ENCODE assay signal across 20 mouse cellular contexts in the genomic region with DNA sequence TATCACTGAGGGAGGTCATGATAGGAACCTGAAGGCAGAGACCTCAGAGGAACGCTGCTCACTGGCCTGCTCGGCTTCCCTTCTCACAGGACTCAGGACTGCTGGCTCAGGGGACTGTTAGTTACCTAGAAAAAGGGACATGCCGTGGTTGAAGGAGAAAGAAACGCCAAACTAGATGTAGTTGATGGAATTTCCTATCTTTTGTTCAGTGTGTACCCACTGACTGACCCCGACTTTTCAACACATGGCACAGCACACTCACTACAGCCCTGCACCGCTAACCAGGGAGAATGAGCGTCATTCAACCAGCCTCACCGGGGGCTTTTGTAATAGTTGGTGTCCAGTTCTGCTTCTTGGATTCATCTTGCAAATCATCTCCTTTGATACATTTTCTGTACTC.
DNase-seq lines count a peak whose midpoint lies in the region; ATAC-seq and TF ChIP-seq lines count a peak whose summit lies in the region.
"Had no signal": no experiment of that assay in that cellular context is flagged by ENCODE, and none has a peak within 500 bp of the region (broad histone marks: within the 10 kb centered on the region; RNA-seq: fewer than 3 reads in every experiment).

No protein-coding gene starts in this region.

- H3K4me2 ChIP-seq in forebrain, embryonic 16.5 days (ENCODE audit: low read length) = no peak overlapping the region
- no peak overlapping the region for H3K4me2 ChIP-seq in hindbrain, embryonic 12.5 days (replicated peaks)
- no peak overlapping the region for H3K4me2 ChIP-seq in hindbrain, postnatal 0 days (ENCODE audit: low read depth, low read length)
- peak overlapping the region; percentile 44; the same call in 1 of the 2 replicates for H3K4me2 ChIP-seq in lung, embryonic 14.5 days
- H3K4me2 ChIP-seq in neural tube, embryonic 13.5 days = no peak overlapping the region
- no peak overlapping the region for H3K4me2 ChIP-seq in neural tube, embryonic 15.5 days
- H3K4me2 ChIP-seq: embryonic facial prominence, embryonic 12.5 days had no signal

- no peak for ATAC-seq in forebrain, embryonic 16.5 days
- no peak for ATAC-seq in hindbrain, embryonic 12.5 days (ENCODE audit: low FRiP score)
- ATAC-seq in hindbrain, postnatal 0 days = no peak
- ATAC-seq in lung, embryonic 14.5 days (ENCODE audit: insufficient read depth) = peak; percentile 35; the same call in 1 of the 2 replicates
- ATAC-seq in neural tube, embryonic 13.5 days (ENCODE audit: low read depth) = no peak
- no peak for ATAC-seq in neural tube, embryonic 15.5 days (ENCODE audit: low FRiP score)
- ATAC-seq: CD4-positive, CD25-positive, alpha-beta regulatory T cell, adult 4 months; forebrain, embryonic 14.5 days had no signal

- TF ChIP-seq CTCF in hindbrain, postnatal 0 days (IDR thresholded peaks at IDR 0.05; ENCODE audit: low read depth) = no peak
- no peak for TF ChIP-seq CTCF in lung, embryonic 14.5 days (IDR thresholded peaks at IDR 0.05; ENCODE audit: low read depth)

- peaks cover 26% of the 10 kb centered on the region for H3K4me1 ChIP-seq in forebrain, embryonic 10.5 days
- peaks cover 3% of the 10 kb centered on the region; the same call in 1 of the 2 replicates for H3K4me1 ChIP-seq in forebrain, embryonic 16.5 days (replicated peaks; ENCODE audit: control insufficient read depth, insufficient read depth, low read length)
- H3K4me1 ChIP-seq in hindbrain, embryonic 12.5 days = peaks cover 18% of the 10 kb centered on the region
- no peaks in the 10 kb centered on the region for H3K4me1 ChIP-seq in hindbrain, postnatal 0 days (ENCODE audit: insufficient read depth, low read length)
- 0 out of 2 replicates have a peak, but pooled peaks cover 12% of the 10 kb centered on the region for H3K4me1 ChIP-seq in lung, embryonic 14.5 days (ENCODE audit: insufficient read depth)
- peaks cover 13% of the 10 kb centered on the region; the same call in 1 of the 2 replicates for H3K4me1 ChIP-seq in neural tube, embryonic 13.5 days (replicated peaks)
- peaks cover 4% of the 10 kb centered on the region; the same call in 1 of the 2 replicates for H3K4me1 ChIP-seq in neural tube, embryonic 15.5 days

- H3K9ac ChIP-seq in forebrain, embryonic 16.5 days (replicated peaks; ENCODE audit: low read depth, low read length) = no peak overlapping the region
- H3K9ac ChIP-seq in hindbrain, embryonic 12.5 days = no peak overlapping the region
- H3K9ac ChIP-seq in hindbrain, postnatal 0 days (replicated peaks; ENCODE audit: low read length) = no peak overlapping the region
- H3K9ac ChIP-seq in lung, embryonic 14.5 days = no peak overlapping the region
- no peak overlapping the region for H3K9ac ChIP-seq in neural tube, embryonic 13.5 days
- H3K9ac ChIP-seq in neural tube, embryonic 15.5 days (replicated peaks) = no peak overlapping the region
- H3K9ac ChIP-seq: embryonic facial prominence, embryonic 12.5 days; heart, embryonic 15.5 days had no signal

- H3K36me3 ChIP-seq in forebrain, embryonic 10.5 days (replicated peaks) = no peaks in the 10 kb centered on the region
- H3K36me3 ChIP-seq in forebrain, embryonic 16.5 days (ENCODE audit: control insufficient read depth, insufficient read depth) = no peaks in the 10 kb centered on the region
- no peaks in the 10 kb centered on the region for H3K36me3 ChIP-seq in hindbrain, embryonic 12.5 days
- no peaks in the 10 kb centered on the region for H3K36me3 ChIP-seq in hindbrain, postnatal 0 days (ENCODE audit: insufficient read depth, low read length)
- H3K36me3 ChIP-seq in lung, embryonic 14.5 days (ENCODE audit: insufficient read depth) = no peaks in the 10 kb centered on the region
- H3K36me3 ChIP-seq in neural tube, embryonic 13.5 days = no peaks in the 10 kb centered on the region
- H3K36me3 ChIP-seq in neural tube, embryonic 15.5 days = no peaks in the 10 kb centered on the region
- H3K36me3 ChIP-seq: embryonic facial prominence, embryonic 12.5 days; heart, embryonic 15.5 days had no signal

- 72% methylated on average over 8 of the region's 8 CpGs for WGBS in forebrain, embryonic 10.5 days
- 65% methylated on average over 8 of the region's 8 CpGs for WGBS in forebrain, embryonic 16.5 days
- 33% methylated on average over 8 of the region's 8 CpGs for WGBS in hindbrain, embryonic 12.5 days
- WGBS in hindbrain, postnatal 0 days = 37% methylated on average over 8 of the region's 8 CpGs
- 49% methylated on average over 8 of the region's 8 CpGs for WGBS in lung, embryonic 14.5 days
- WGBS in neural tube, embryonic 13.5 days = 66% methylated on average over 8 of the region's 8 CpGs
- 65% methylated on average over 8 of the region's 8 CpGs for WGBS in neural tube, embryonic 15.5 days

- H3K9me3 ChIP-seq in forebrain, embryonic 10.5 days = no peaks in the 10 kb centered on the region
- no peaks in the 10 kb centered on the region for H3K9me3 ChIP-seq in forebrain, embryonic 16.5 days (ENCODE audit: control insufficient read depth, low read length)
- no peaks in the 10 kb centered on the region for H3K9me3 ChIP-seq in hindbrain, embryonic 12.5 days (replicated peaks)
- H3K9me3 ChIP-seq in hindbrain, postnatal 0 days (ENCODE audit: low read length) = no peaks in the 10 kb centered on the region
- H3K9me3 ChIP-seq in lung, embryonic 14.5 days (ENCODE audit: low read depth, low read length) = no peaks in the 10 kb centered on the region
- H3K9me3 ChIP-seq in neural tube, embryonic 13.5 days = no peaks in the 10 kb centered on the region
- no peaks in the 10 kb centered on the region for H3K9me3 ChIP-seq in neural tube, embryonic 15.5 days (replicated peaks)
- H3K9me3 ChIP-seq: embryonic facial prominence, embryonic 12.5 days; heart, embryonic 15.5 days had no signal

- DNase-seq in forebrain, embryonic 10.5 days (ENCODE audit: extremely low spot score, low spot score) = no peak
- DNase-seq in hindbrain, postnatal 0 days (ENCODE audit: low spot score) = no peak
- DNase-seq in lung, embryonic 14.5 days = no peak
- DNase-seq in lung, adult 18-20 months = no peak
- DNase-seq: adrenal gland, postnatal 10 days; B cell, adult 2 months; cerebellum, adult 11 months; cerebellum, adult 8-10 months; cerebellum, postnatal 14 days; gastrocnemius, postnatal 36 days; heart, adult 11 months; heart, postnatal 14 days had no signal

- 0 out of 2 replicates have a peak overlapping the region, but pooled peaks have one; percentile 22 for H3K27ac ChIP-seq in forebrain, embryonic 10.5 days
- no peak overlapping the region for H3K27ac ChIP-seq in forebrain, embryonic 16.5 days (ENCODE audit: low read length)
- peak overlapping the region; percentile 55 for H3K27ac ChIP-seq in hindbrain, embryonic 12.5 days
- H3K27ac ChIP-seq in hindbrain, postnatal 0 days = no peak overlapping the region
- no peak overlapping the region for H3K27ac ChIP-seq in lung, embryonic 14.5 days (ENCODE audit: low read depth)
- H3K27ac ChIP-seq in neural tube, embryonic 13.5 days (replicated peaks) = peak overlapping the region; percentile 20; the same call in 1 of the 2 replicates
- no peak overlapping the region for H3K27ac ChIP-seq in neural tube, embryonic 15.5 days (replicated peaks)
- H3K27ac ChIP-seq: embryonic facial prominence, embryonic 12.5 days; heart, embryonic 15.5 days had no signal

- H3K27me3 ChIP-seq in forebrain, embryonic 10.5 days (ENCODE audit: poor library complexity, severe bottlenecking) = no peaks in the 10 kb centered on the region
- no peaks in the 10 kb centered on the region for H3K27me3 ChIP-seq in forebrain, embryonic 16.5 days (replicated peaks; ENCODE audit: control insufficient read depth, insufficient read depth, low read length)
- peaks cover 4% of the 10 kb centered on the region; the same call in 1 of the 2 replicates for H3K27me3 ChIP-seq in hindbrain, embryonic 12.5 days
- no peaks in the 10 kb centered on the region for H3K27me3 ChIP-seq in hindbrain, postnatal 0 days (ENCODE audit: insufficient read depth, low read length)
- no peaks in the 10 kb centered on the region for H3K27me3 ChIP-seq in lung, embryonic 14.5 days (ENCODE audit: insufficient read depth, low read length)
- H3K27me3 ChIP-seq in neural tube, embryonic 13.5 days = no peaks in the 10 kb centered on the region
- H3K27me3 ChIP-seq in neural tube, embryonic 15.5 days (replicated peaks) = no peaks in the 10 kb centered on the region
- H3K27me3 ChIP-seq: embryonic facial prominence, embryonic 12.5 days; heart, embryonic 15.5 days had no signal

- H3K4me3 ChIP-seq in forebrain, embryonic 10.5 days = no peak overlapping the region
- H3K4me3 ChIP-seq in forebrain, embryonic 16.5 days (replicated peaks; ENCODE audit: low read length) = no peak overlapping the region
- H3K4me3 ChIP-seq in hindbrain, embryonic 12.5 days = no peak overlapping the region
- no peak overlapping the region for H3K4me3 ChIP-seq in hindbrain, postnatal 0 days (ENCODE audit: low read length)
- no peak overlapping the region for H3K4me3 ChIP-seq in lung, embryonic 14.5 days (ENCODE audit: low read depth, low read length)
- no peak overlapping the region for H3K4me3 ChIP-seq in neural tube, embryonic 13.5 days
- H3K4me3 ChIP-seq in neural tube, embryonic 15.5 days (replicated peaks) = no peak overlapping the region
- H3K4me3 ChIP-seq: embryonic facial prominence, embryonic 12.5 days had no signal

Comparison
In these comparisons a context has a peak if more than half of its experiments do, and no peak if none do; other contexts are left out.
1. H3K27ac ChIP-seq: peak in forebrain, embryonic 10.5 days (single experiment), hindbrain, embryonic 12.5 days (single experiment) and neural tube, embryonic 13.5 days (single experiment); none in forebrain, embryonic 16.5 days (single experiment), hindbrain, postnatal 0 days (single experiment), lung, embryonic 14.5 days (single experiment) and neural tube, embryonic 15.5 days (single experiment).